ENCODE assay signal across 21 mouse cellular contexts in the genomic region with DNA sequence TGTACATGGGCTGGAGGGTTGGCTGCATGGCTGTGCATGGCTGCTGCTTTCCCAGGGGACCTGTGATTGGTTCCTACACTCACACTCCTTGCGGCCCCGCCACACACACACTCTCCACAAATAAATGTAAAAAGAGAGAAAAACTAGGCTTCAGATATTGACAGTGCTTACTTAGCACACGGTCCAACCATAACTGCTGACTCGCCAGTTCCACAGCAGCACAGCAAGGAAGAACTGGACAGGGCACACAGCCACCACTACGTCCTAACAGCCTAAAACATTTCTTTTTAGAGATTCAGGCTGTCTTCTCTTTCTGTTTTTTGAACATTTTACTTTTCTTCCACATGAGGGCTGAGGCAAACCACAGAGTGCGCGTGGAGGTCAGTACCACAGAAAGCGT. TPM values are rescaled to one million over a fixed set of nuclear protein-coding genes. Genes with fewer than 3 reads are reported as not detected.
DNase-seq lines count a peak whose midpoint lies in the region; ATAC-seq and TF ChIP-seq lines count a peak whose summit lies in the region.
"Had no signal": no experiment of that assay in that cellular context is flagged by ENCODE, and none has a peak within 500 bp of the region (broad histone marks: within the 10 kb centered on the region; RNA-seq: fewer than 3 reads in every experiment).

No protein-coding gene starts in this region.

- TF ChIP-seq CTCF in spleen, adult 2 months (IDR thresholded peaks at IDR 0.05; ENCODE audit: extremely low read depth, insufficient read depth, insufficient read length, insufficient replicate concordance): no peak

- H3K9me3 ChIP-seq in heart, embryonic 10.5 days: no peaks in the 10 kb centered on the region
- no peaks in the 10 kb centered on the region for H3K9me3 ChIP-seq in limb, embryonic 12.5 days
- no peaks in the 10 kb centered on the region for H3K9me3 ChIP-seq in limb, embryonic 10.5 days (replicated peaks)
- H3K9me3 ChIP-seq in limb, embryonic 13.5 days: no peaks in the 10 kb centered on the region
- H3K9me3 ChIP-seq: embryonic facial prominence, embryonic 12.5 days; liver, embryonic 15.5 days had no signal

- 88% methylated on average over 8 of the region's 8 CpGs for WGBS in heart, embryonic 10.5 days
- WGBS in limb, embryonic 12.5 days: 88% methylated on average over 8 of the region's 8 CpGs
- WGBS in limb, embryonic 10.5 days: 95% methylated on average over 8 of the region's 8 CpGs
- 87% methylated on average over 8 of the region's 8 CpGs for WGBS in spleen, adult 2 months
- 83% methylated on average over 8 of the region's 8 CpGs for WGBS in limb, embryonic 13.5 days

- H3K27me3 ChIP-seq in heart, embryonic 10.5 days (ENCODE audit: insufficient read depth, poor library complexity, severe bottlenecking): no peaks in the 10 kb centered on the region
- no peaks in the 10 kb centered on the region for H3K27me3 ChIP-seq in limb, embryonic 12.5 days
- no peaks in the 10 kb centered on the region for H3K27me3 ChIP-seq in limb, embryonic 10.5 days (ENCODE audit: low read depth, poor library complexity, severe bottlenecking)
- no peaks in the 10 kb centered on the region for H3K27me3 ChIP-seq in spleen, adult 2 months (ENCODE audit: control insufficient read depth, insufficient read depth, low read length)
- H3K27me3 ChIP-seq in limb, embryonic 13.5 days: no peaks in the 10 kb centered on the region
- H3K27me3 ChIP-seq: embryonic facial prominence, embryonic 12.5 days; liver, embryonic 15.5 days had no signal

- no peak for TF ChIP-seq POLR2A in spleen, adult 2 months (IDR thresholded peaks at IDR 0.05; ENCODE audit: low read depth, low read length)

- no peak overlapping the region for H3K9ac ChIP-seq in limb, embryonic 12.5 days (replicated peaks)
- 0 out of 2 replicates have a peak overlapping the region, but pooled peaks have one; percentile 25 for H3K9ac ChIP-seq in limb, embryonic 13.5 days
- H3K9ac ChIP-seq: embryonic facial prominence, embryonic 12.5 days; hindbrain, embryonic 14.5 days; liver, embryonic 15.5 days had no signal

- DNase-seq in heart, embryonic 10.5 days (ENCODE audit: low spot score): no peak
- no peak for DNase-seq in heart, postnatal 4 days
- DNase-seq in limb, embryonic 10.5 days (ENCODE audit: low spot score): no peak
- no peak for DNase-seq in spleen, adult 2 months (ENCODE audit: low read depth in 1 of 2, low spot score in 2 of 2)
- no peak for DNase-seq in spleen, adult 12 weeks (ENCODE audit: low spot score)
- no peak for DNase-seq in layer of hippocampus, adult 18-20 months (ENCODE audit: low spot score in 2 of 2)
- DNase-seq: adrenal gland, postnatal 36 days; B cell, adult 2 months; cerebellum, adult 8-10 months; gastrocnemius, postnatal 36 days; heart, postnatal 14 days; kidney, adult 11 months; right cerebral cortex, postnatal 14 days; thymus, postnatal 36 days had no signal

- no peak overlapping the region for H3K4me2 ChIP-seq in limb, embryonic 12.5 days
- no peak overlapping the region for H3K4me2 ChIP-seq in limb, embryonic 13.5 days (replicated peaks)
- H3K4me2 ChIP-seq: embryonic facial prominence, embryonic 12.5 days; hindbrain, embryonic 14.5 days; liver, embryonic 15.5 days had no signal

- H3K27ac ChIP-seq in heart, embryonic 10.5 days: peak overlapping the region; percentile 53
- H3K27ac ChIP-seq in limb, embryonic 12.5 days: 0 out of 2 replicates have a peak overlapping the region, but pooled peaks have one; percentile 3
- no peak overlapping the region for H3K27ac ChIP-seq in limb, embryonic 10.5 days
- H3K27ac ChIP-seq in spleen, adult 2 months (ENCODE audit: insufficient read depth, low read length): 0 out of 2 replicates have a peak overlapping the region, but pooled peaks have one; percentile 10
- no peak overlapping the region for H3K27ac ChIP-seq in limb, embryonic 13.5 days
- H3K27ac ChIP-seq: embryonic facial prominence, embryonic 12.5 days; hindbrain, embryonic 14.5 days; layer of hippocampus, adult 2 months; liver, embryonic 15.5 days had no signal

- no peak overlapping the region for H3K4me3 ChIP-seq in heart, embryonic 10.5 days
- no peak overlapping the region for H3K4me3 ChIP-seq in limb, embryonic 12.5 days (replicated peaks)
- H3K4me3 ChIP-seq in limb, embryonic 10.5 days: no peak overlapping the region
- H3K4me3 ChIP-seq in spleen, adult 2 months (ENCODE audit: extremely low read depth, insufficient read depth, insufficient read length): no peak overlapping the region
- H3K4me3 ChIP-seq in limb, embryonic 13.5 days: no peak overlapping the region
- H3K4me3 ChIP-seq: embryonic facial prominence, embryonic 12.5 days; layer of hippocampus, adult 2 months; liver, embryonic 15.5 days had no signal

- H3K4me1 ChIP-seq in heart, embryonic 10.5 days: peaks cover 49% of the 10 kb centered on the region
- H3K4me1 ChIP-seq in limb, embryonic 12.5 days (replicated peaks): peaks cover 44% of the 10 kb centered on the region
- H3K4me1 ChIP-seq in limb, embryonic 10.5 days: peaks cover 46% of the 10 kb centered on the region
- H3K4me1 ChIP-seq in spleen, adult 2 months (ENCODE audit: control insufficient read depth, insufficient read depth, insufficient read length): peaks cover 2% of the 10 kb centered on the region; the same call in 1 of the 2 replicates
- H3K4me1 ChIP-seq in limb, embryonic 13.5 days: peaks cover 46% of the 10 kb centered on the region

- H3K36me3 ChIP-seq in heart, embryonic 10.5 days: peaks cover 13% of the 10 kb centered on the region; the same call in 1 of the 2 replicates
- peaks cover 27% of the 10 kb centered on the region; the same call in 1 of the 2 replicates for H3K36me3 ChIP-seq in limb, embryonic 12.5 days
- H3K36me3 ChIP-seq in limb, embryonic 10.5 days: peaks cover 39% of the 10 kb centered on the region
- peaks cover 5% of the 10 kb centered on the region; the same call in 1 of the 2 replicates for H3K36me3 ChIP-seq in spleen, adult 2 months (ENCODE audit: control insufficient read depth, insufficient read depth, low read length)
- peaks cover 21% of the 10 kb centered on the region for H3K36me3 ChIP-seq in limb, embryonic 13.5 days
- H3K36me3 ChIP-seq: liver, embryonic 15.5 days had no signal

- no peak for ATAC-seq in limb, embryonic 12.5 days (ENCODE audit: insufficient number of reproducible peaks, insufficient read depth, low FRiP score, low TSS enrichment, low read depth)
- ATAC-seq in limb, embryonic 13.5 days (ENCODE audit: low FRiP score, low read depth): no peak
- ATAC-seq: midbrain, embryonic 16.5 days had no signal

RNA-seq across cellular contexts. Expression of gene Snx6, which starts 4.0 kb away (rescaled TPM):
- polyA plus RNA-seq in heart, embryonic 10.5 days (2016; fragmentation: Nextera tagmentation; extraction: Ambion mirVana): 123 and 162 TPM in 2 replicates
- total RNA-seq in heart, postnatal 4 days (2021): 10 to 100 TPM; 56.4 TPM
- 200 and 211 TPM in 2 replicates for polyA plus RNA-seq in limb, embryonic 12.5 days (2016; fragmentation: Nextera tagmentation; extraction: Ambion mirVana)
- polyA plus RNA-seq in limb, embryonic 10.5 days (2016; fragmentation: Nextera tagmentation; extraction: Ambion mirVana): 165 and 180 TPM in 2 replicates
- 8.9 and 11.9 TPM in 2 replicates for polyA plus RNA-seq in spleen, adult 2 months (2012; rRNA removed)
- polyA plus RNA-seq in limb, embryonic 13.5 days (2015; fragmentation: Nextera tagmentation; extraction: Ambion mirVana): 194 and 208 TPM in 2 replicates
- total RNA-seq in layer of hippocampus, adult 18-20 months (2021): 10 to 100 TPM; 43.4 to 47.9 TPM

Comparison
In these comparisons a context has a peak if more than half of its experiments do, and no peak if none do; other contexts are left out.
1. H3K27ac ChIP-seq: peak in heart, embryonic 10.5 days (single experiment), limb, embryonic 12.5 days (single experiment) and spleen, adult 2 months (single experiment); none in limb, embryonic 10.5 days (single experiment) and limb, embryonic 13.5 days (single experiment).